Mouse (Mus musculus): ENCODE results near the gene Kidins220. TPM values are rescaled to one million over a fixed set of nuclear protein-coding genes. Genes with fewer than 3 reads are reported as not detected.

Gene Kidins220
- 89.0 and 100 TPM in 2 replicates for polyA plus RNA-seq (2016; fragmentation: Nextera tagmentation; extraction: Ambion mirVana)

DNA sequence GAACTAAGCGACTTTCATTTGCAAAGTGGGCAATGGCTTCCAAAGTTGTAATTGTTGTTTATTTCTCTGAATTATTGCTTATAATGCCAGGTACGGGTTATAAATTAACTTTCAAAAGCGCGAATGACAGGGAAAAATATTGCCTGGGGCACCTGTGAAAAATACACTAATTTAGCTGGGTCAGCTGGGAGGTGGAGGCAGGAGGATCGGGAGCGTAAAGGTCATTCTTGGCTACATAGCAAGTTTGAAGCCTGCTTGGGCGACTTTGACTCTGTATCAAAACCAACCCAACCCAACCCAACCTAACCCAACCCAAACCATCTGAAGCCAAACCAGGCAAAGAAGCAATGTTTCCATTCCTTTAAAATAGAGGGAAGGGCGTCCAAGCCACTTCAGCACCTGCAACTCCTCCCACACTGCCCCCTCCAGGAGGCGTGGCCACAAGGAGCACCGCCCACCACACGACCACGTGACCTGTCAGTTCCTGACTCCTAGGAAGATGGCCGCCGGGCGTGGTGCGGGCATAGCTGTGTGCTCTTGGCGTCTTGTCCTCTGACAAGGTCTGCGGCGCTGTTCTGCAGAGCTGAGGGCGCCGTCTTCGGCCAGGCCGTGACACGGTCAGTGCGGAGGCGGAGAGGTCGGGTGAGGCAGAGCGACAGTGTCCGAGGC lies at the start of gene Kidins220:
Gene Kidins220, plus strand, starts transcription at position 480 of the 669 bp plus-strand sequence.
- no peaks in the 10 kb centered on the region for H3K9me3 ChIP-seq
- no peaks in the 10 kb centered on the region for H3K36me3 ChIP-seq
- H3K4me3 ChIP-seq: peak within 1 kb of the TSS; percentile 84
- peaks cover 3% of the 10 kb centered on the region; the same call in 1 of the 2 replicates for H3K4me1 ChIP-seq
- peak within 1 kb of the TSS; percentile 56 for H3K4me2 ChIP-seq (replicated peaks)
- 18% methylated on average over 25 of the region's 29 CpGs for WGBS
- H3K9ac ChIP-seq (replicated peaks): peak within 1 kb of the TSS; percentile 79
- ATAC-seq (ENCODE audit: low FRiP score, low read depth): peak; percentile 93
- peak within 1 kb of the TSS; percentile 92 for H3K27ac ChIP-seq (replicated peaks)
- no peaks in the 10 kb centered on the region for H3K27me3 ChIP-seq

DNA sequence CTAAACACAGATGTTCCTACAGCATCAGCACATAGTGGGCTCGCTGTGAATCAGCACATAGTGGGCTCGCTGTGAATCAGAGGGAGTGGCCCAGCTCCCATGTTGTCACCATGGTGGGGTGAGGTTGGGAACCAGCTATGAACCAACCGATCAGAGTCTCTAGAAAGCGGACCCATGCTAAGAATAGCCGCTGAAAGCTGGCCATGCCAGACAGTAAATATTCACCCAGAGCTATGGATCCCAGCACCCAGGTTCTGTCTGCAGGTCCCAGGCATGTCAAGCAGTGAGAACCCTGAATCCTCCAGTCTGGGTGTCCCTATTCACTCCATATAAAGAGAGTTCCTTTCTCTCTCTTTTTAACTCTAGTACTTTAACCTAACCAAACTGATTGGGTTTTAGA lies 49.4 kb upstream of the Kidins220 start:
- Histone ChIP-seq H3K4me3 (no peak overlapping the region), H3K4me2 (replicated peaks) (no peak overlapping the region), H3K9me3 (no peaks in the 10 kb centered on the region), H3K27me3 (no peaks in the 10 kb centered on the region), H3K27ac (replicated peaks) (no peak overlapping the region), H3K4me1 (peaks cover 21% of the 10 kb centered on the region; the same call in 1 of the 2 replicates), H3K36me3 (no peaks in the 10 kb centered on the region; the same call in 1 of the 2 replicates), H3K9ac (replicated peaks) (no peak overlapping the region)
- no peak for ATAC-seq (ENCODE audit: low FRiP score, low read depth)
- 84% methylated on average over 5 of the region's 5 CpGs for WGBS

DNA sequence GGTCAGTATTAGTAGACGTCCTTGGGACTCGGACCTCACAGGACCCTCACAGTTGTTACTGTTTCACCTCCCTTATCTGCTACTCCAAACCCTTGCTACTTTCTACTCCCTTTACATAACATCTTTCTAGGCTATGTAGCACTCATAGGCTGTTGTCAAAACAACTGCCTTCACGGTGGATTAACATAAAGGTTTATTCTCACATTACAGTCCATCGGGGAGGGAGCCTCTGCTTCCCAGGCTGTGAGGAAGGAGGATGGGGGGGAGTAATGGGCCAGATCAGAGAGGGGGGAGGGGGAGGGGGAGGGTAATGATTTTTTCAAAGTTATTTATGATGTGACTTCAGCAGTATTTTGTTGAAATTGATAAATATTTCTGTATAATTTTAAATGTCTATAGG lies 49.0 kb upstream of the Kidins220 start:
- H3K36me3 ChIP-seq: no peaks in the 10 kb centered on the region; the same call in 1 of the 2 replicates
- H3K4me3 ChIP-seq: no peak overlapping the region
- no peak overlapping the region for H3K9ac ChIP-seq (replicated peaks)
- ATAC-seq (ENCODE audit: low FRiP score, low read depth): 0 out of 2 replicates have a peak, but pooled peaks have one; percentile 44
- H3K4me2 ChIP-seq (replicated peaks): no peak overlapping the region
- peaks cover 21% of the 10 kb centered on the region; the same call in 1 of the 2 replicates for H3K4me1 ChIP-seq
- no peak overlapping the region for H3K27ac ChIP-seq (replicated peaks)
- 42% methylated on average over 4 of the region's 4 CpGs for WGBS
- no peaks in the 10 kb centered on the region for H3K9me3 ChIP-seq
- H3K27me3 ChIP-seq: no peaks in the 10 kb centered on the region

DNA sequence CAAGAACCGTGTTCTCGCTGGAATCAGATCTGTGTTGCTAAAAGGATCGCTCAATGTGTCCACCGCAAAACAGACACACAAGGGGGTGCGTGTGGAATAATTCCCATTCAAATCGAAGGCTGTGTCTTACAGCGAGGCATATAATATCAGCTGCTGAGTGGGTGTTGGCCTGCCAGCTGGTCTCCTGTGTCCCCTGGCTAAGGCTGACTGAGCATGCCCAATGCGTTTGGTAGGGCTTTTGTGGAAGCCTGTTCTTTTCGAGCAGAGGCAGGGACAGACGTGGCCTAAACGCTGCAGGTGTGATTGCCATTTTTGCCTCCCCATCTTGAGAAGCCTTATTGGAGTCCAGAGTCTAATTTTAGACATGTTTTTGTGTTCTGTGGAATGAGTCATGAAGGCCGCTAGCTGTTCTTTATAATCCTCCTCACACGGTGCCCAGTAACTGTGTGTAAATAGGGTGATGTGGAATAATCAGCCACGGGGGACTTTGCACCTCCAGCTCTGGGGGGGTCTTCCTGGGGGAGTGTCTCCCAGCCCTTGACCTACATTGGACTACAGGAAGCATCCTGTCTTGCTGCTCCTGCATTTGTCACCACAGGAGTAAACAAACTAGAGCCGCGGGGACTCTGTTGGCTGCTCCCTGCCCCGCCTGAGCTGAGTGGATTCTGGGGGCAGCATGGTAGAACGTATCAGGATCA lies 46.5 kb upstream of the Kidins220 start:
- peak; percentile 57; the same call in 1 of the 2 replicates for ATAC-seq (ENCODE audit: low FRiP score, low read depth)
- H3K27me3 ChIP-seq: no peaks in the 10 kb centered on the region
- peaks cover 33% of the 10 kb centered on the region for H3K4me1 ChIP-seq
- no peak overlapping the region for H3K4me2 ChIP-seq (replicated peaks)
- H3K9ac ChIP-seq (replicated peaks): no peak overlapping the region
- 58% methylated on average over 18 of the region's 18 CpGs for WGBS
- H3K9me3 ChIP-seq: no peaks in the 10 kb centered on the region
- no peak overlapping the region for H3K4me3 ChIP-seq
- H3K27ac ChIP-seq (replicated peaks): peak overlapping the region; percentile 67
- no peaks in the 10 kb centered on the region; the same call in 1 of the 2 replicates for H3K36me3 ChIP-seq

DNA sequence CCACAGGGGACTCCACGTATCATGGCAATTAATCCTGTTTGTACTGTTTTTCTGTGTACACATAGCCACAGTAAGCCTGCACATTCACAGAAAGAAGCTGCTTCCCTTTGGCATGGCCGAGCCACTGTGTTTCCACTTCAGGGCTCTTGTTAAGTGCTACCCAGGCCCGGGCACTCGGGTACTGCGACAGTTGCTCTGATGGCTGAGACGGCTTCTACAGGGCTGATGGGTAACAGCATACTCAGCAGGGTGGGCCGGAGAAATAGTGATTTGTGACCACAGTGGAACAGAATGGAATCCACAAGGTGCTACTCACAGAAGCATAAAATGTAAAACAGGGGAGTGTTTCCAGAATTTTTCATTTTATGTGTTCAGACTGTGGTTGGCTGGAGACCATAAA lies 45.7 kb upstream of the Kidins220 start:
- ATAC-seq (ENCODE audit: low FRiP score, low read depth): no peak
- H3K9ac ChIP-seq (replicated peaks): no peak overlapping the region
- H3K9me3 ChIP-seq: no peaks in the 10 kb centered on the region
- WGBS: 71% methylated on average over 7 of the region's 7 CpGs
- no peak overlapping the region for H3K4me2 ChIP-seq (replicated peaks)
- H3K4me1 ChIP-seq: peaks cover 42% of the 10 kb centered on the region
- peak overlapping the region; percentile 67 for H3K27ac ChIP-seq (replicated peaks)
- no peak overlapping the region for H3K4me3 ChIP-seq
- no peaks in the 10 kb centered on the region; the same call in 1 of the 2 replicates for H3K36me3 ChIP-seq
- no peaks in the 10 kb centered on the region for H3K27me3 ChIP-seq

GRCm38 (mm10) chr12:24930760-24931159 lies 44.0 kb upstream of the Kidins220 start:
- WGBS: 81% methylated on average over 3 of the region's 3 CpGs
- no peaks in the 10 kb centered on the region for H3K27me3 ChIP-seq
- H3K4me2 ChIP-seq (replicated peaks): no peak overlapping the region
- H3K9me3 ChIP-seq: no peaks in the 10 kb centered on the region
- H3K36me3 ChIP-seq: peaks cover 2% of the 10 kb centered on the region; the same call in 1 of the 2 replicates
- H3K4me3 ChIP-seq: no peak overlapping the region
- no peak overlapping the region for H3K27ac ChIP-seq (replicated peaks)
- no peak overlapping the region for H3K9ac ChIP-seq (replicated peaks)
- H3K4me1 ChIP-seq: peaks cover 36% of the 10 kb centered on the region
- ATAC-seq (ENCODE audit: low FRiP score, low read depth): no peak

DNA sequence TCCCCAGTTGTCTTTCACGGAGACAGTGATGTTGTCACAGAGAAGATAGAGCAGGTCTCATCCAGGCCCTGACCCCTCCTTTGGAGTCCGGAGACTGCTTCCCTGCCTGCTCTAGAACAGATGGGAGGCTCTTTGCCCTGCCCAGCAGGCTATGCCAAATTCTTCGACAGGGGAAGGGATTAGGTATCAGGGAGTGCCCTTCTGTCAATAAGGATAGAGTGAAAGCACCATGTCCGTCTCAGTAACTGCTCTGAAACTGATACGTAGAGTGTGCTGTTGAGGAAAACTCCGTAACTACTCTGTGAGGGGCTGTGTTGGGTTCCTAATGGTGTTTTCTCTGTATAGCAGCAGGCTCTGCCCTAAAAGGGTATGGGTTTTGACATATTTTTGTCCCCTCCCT lies 42.6 kb upstream of the Kidins220 start:
- 34% methylated on average over 6 of the region's 6 CpGs for WGBS
- Histone ChIP-seq H3K9me3 (no peaks in the 10 kb centered on the region), H3K4me1 (peaks cover 36% of the 10 kb centered on the region), H3K4me2 (replicated peaks) (no peak overlapping the region), H3K4me3 (no peak overlapping the region), H3K9ac (replicated peaks) (no peak overlapping the region), H3K27ac (replicated peaks) (peak overlapping the region; percentile 76), H3K27me3 (no peaks in the 10 kb centered on the region), H3K36me3 (peaks cover 7% of the 10 kb centered on the region; the same call in 1 of the 2 replicates)
- no peak for ATAC-seq (ENCODE audit: low FRiP score, low read depth)

- Histone ChIP-seq H3K36me3 (peaks cover 7% of the 10 kb centered on the region; the same call in 1 of the 2 replicates), H3K4me2 (replicated peaks) (no peak overlapping the region), H3K9me3 (no peaks in the 10 kb centered on the region), H3K27me3 (no peaks in the 10 kb centered on the region), H3K27ac (replicated peaks) (peak overlapping the region; percentile 76), H3K9ac (replicated peaks) (no peak overlapping the region), H3K4me1 (peaks cover 30% of the 10 kb centered on the region), H3K4me3 (no peak overlapping the region)
- ATAC-seq (ENCODE audit: low FRiP score, low read depth): peak; percentile 48
- 78% methylated on average over 1 of the region's 1 CpGs for WGBS
Measured at GRCm38 (mm10) chr12:24933206-24933775, 41.4 kb upstream of the Kidins220 start.

- peaks cover 7% of the 10 kb centered on the region; the same call in 1 of the 2 replicates for H3K36me3 ChIP-seq
- peak overlapping the region; percentile 76 for H3K27ac ChIP-seq (replicated peaks)
- H3K9ac ChIP-seq (replicated peaks): no peak overlapping the region
- H3K4me1 ChIP-seq: peaks cover 23% of the 10 kb centered on the region
- no peaks in the 10 kb centered on the region for H3K27me3 ChIP-seq
- no peak overlapping the region for H3K4me2 ChIP-seq (replicated peaks)
- no peak for ATAC-seq (ENCODE audit: low FRiP score, low read depth)
- H3K9me3 ChIP-seq: no peaks in the 10 kb centered on the region
- no peak overlapping the region for H3K4me3 ChIP-seq
- WGBS: 89% methylated on average over 3 of the region's 3 CpGs
Measured at GRCm38 (mm10) chr12:24933996-24934395, 40.7 kb upstream of the Kidins220 start.

DNA sequence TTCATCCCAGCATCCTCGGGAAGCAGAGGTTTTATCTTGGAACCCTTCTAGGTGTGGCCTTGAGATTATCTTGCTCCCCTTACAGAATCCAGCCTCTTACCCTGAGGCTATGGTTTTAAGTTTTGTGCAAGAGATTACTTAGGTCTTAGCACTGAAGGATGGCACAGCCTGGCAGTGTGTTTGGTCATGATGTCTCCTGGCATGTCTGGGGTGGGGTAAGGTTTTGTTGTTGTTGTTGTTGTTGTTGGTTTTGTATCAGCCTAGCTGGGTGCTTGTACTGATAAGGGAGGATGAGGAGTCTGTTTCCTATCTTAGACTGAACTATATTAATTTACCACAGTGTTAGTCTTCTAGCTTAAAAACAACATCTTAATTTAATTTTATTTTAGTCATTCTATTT lies 38.4 kb upstream of the Kidins220 start:
- no peak overlapping the region for H3K4me3 ChIP-seq
- no peak overlapping the region for H3K9ac ChIP-seq (replicated peaks)
- H3K36me3 ChIP-seq: peaks cover 28% of the 10 kb centered on the region
- H3K9me3 ChIP-seq: no peaks in the 10 kb centered on the region
- H3K4me1 ChIP-seq: peaks cover 21% of the 10 kb centered on the region
- no peaks in the 10 kb centered on the region for H3K27me3 ChIP-seq
- no peak overlapping the region for H3K27ac ChIP-seq (replicated peaks)
- no peak overlapping the region for H3K4me2 ChIP-seq (replicated peaks)
- 82% methylated on average over 1 of the region's 1 CpGs for WGBS
- ATAC-seq (ENCODE audit: low FRiP score, low read depth): no peak

- Histone ChIP-seq H3K27ac (replicated peaks) (no peak overlapping the region), H3K4me3 (no peak overlapping the region), H3K4me2 (replicated peaks) (no peak overlapping the region), H3K9me3 (no peaks in the 10 kb centered on the region), H3K36me3 (peaks cover 46% of the 10 kb centered on the region), H3K4me1 (no peaks in the 10 kb centered on the region), H3K27me3 (no peaks in the 10 kb centered on the region), H3K9ac (replicated peaks) (no peak overlapping the region)
- WGBS: 93% methylated on average over 8 of the region's 8 CpGs
- ATAC-seq (ENCODE audit: low FRiP score, low read depth): no peak
Measured at GRCm38 (mm10) chr12:24939372-24939771, 35.4 kb upstream of the Kidins220 start.
